Mouse (Mus musculus) kidney, embryonic 16.5 days (tissue): ENCODE results near the gene Nyap2. TPM values are rescaled to one million over a fixed set of nuclear protein-coding genes. Genes with fewer than 3 reads are reported as not detected.

ENCODE experiments used
- ATAC-seq: fragments of 200-750 bp; cut with Nextera tagmentation; 2 replicates; pipeline ENCODE4 v1.8.0; 2017; ENCODE audit warnings: moderate TSS enrichment; ENCODE audit not compliant: low FRiP score, low TSS enrichment
- H3K27ac ChIP-seq: fragments of 300-500 bp; sonication (generic); 2 replicates; pipeline ENCODE4 v1.5.1; 2014; ENCODE audit warnings: low read length
- H3K27me3 ChIP-seq: fragments of 300-500 bp; sonication (generic); 2 replicates; pipeline ENCODE4 v1.6.1; 2014; ENCODE audit warnings: low read length, control low read depth, mixed read lengths; ENCODE audit not compliant: insufficient read depth
- H3K36me3 ChIP-seq: fragments of 300-500 bp; sonication (generic); 2 replicates; pipeline ENCODE4 v1.6.1; 2014; ENCODE audit warnings: low read length, control low read depth, mixed read lengths; ENCODE audit not compliant: insufficient read depth
- H3K4me1 ChIP-seq: fragments of 300-500 bp; sonication (generic); 2 replicates; pipeline ENCODE4 v1.6.1; 2014; ENCODE audit warnings: low read length, control low read depth, mixed read lengths; ENCODE audit not compliant: insufficient read depth
- H3K4me2 ChIP-seq: fragments of 300-500 bp; sonication (generic); replicated peaks from 2 replicates; pipeline ENCODE4 v1.6.1; 2014; ENCODE audit warnings: low read depth, low read length
- H3K4me3 ChIP-seq: fragments of 300-500 bp; sonication (generic); 2 replicates; pipeline ENCODE4 v1.5.1; 2014; ENCODE audit warnings: mild to moderate bottlenecking, low read length
- H3K9ac ChIP-seq: fragments of 300-500 bp; sonication (generic); replicated peaks from 2 replicates; pipeline ENCODE4 v1.6.1; 2014; ENCODE audit warnings: low read length
- H3K9me3 ChIP-seq: fragments of 300-500 bp; sonication (generic); 2 replicates; pipeline ENCODE4 v1.6.1; 2016; ENCODE audit warnings: low read length, control low read depth
- WGBS: fragments of 180-500 bp; shearing (Covaris S2); extraction: QIAGEN DNeasy Blood & Tissue Kit; methylation state at CpG from one replicate; pipeline ENCODE4 v1.1.7; 2014; 5-methylcytosine and 5-hydroxymethylcytosine counted together
- polyA plus RNA-seq: library from polyadenylated mRNA; unstranded; fragments of >200 nt; fragmentation: Nextera tagmentation; extraction: Ambion mirVana; gene quantifications from 2 replicates; pipeline ENCODE4 v1.2.1, GENCODE M21; 2015

Gene Nyap2
- polyA plus RNA-seq, 1 experiment from 2014 or later: 0.05 TPM

GRCm38 (mm10) chr1:81250068-81250467 lies 173.3 kb downstream of the Nyap2 start:
- Histone ChIP-seq H3K4me1 (no peaks in the 10 kb centered on the region), H3K4me2 (no peak overlapping the region), H3K27ac (no peak overlapping the region), H3K36me3 (no peaks in the 10 kb centered on the region), H3K9ac (no peak overlapping the region), H3K4me3 (no peak overlapping the region), H3K9me3 (no peaks in the 10 kb centered on the region), H3K27me3 (no peaks in the 10 kb centered on the region)
- whole genome bisulfite sequencing: 85% methylated on average over 11 of the region's 11 CpGs
- ATAC-seq: no peak

GRCm38 (mm10) chr1:81266441-81266840 lies 189.7 kb downstream of the Nyap2 start:
- Histone ChIP-seq H3K36me3 (no peaks in the 10 kb centered on the region), H3K9me3 (no peaks in the 10 kb centered on the region), H3K9ac (no peak overlapping the region), H3K4me3 (no peak overlapping the region), H3K4me1 (no peaks in the 10 kb centered on the region), H3K4me2 (no peak overlapping the region), H3K27me3 (no peaks in the 10 kb centered on the region), H3K27ac (no peak overlapping the region)
- WGBS: 75% methylated on average over 3 of the region's 3 CpGs
- ATAC-seq: no peak

GRCm38 (mm10) chr1:81280978-81281377 lies 204.2 kb downstream of the Nyap2 start:
- Histone ChIP-seq H3K36me3 (no peaks in the 10 kb centered on the region), H3K27ac (no peak overlapping the region), H3K9ac (no peak overlapping the region), H3K27me3 (no peaks in the 10 kb centered on the region), H3K4me3 (no peak overlapping the region), H3K9me3 (no peaks in the 10 kb centered on the region), H3K4me2 (no peak overlapping the region), H3K4me1 (no peaks in the 10 kb centered on the region)
- 64% methylated on average over 9 of the region's 9 CpGs for WGBS
- ATAC-seq: no peak

- H3K27ac ChIP-seq: no peak overlapping the region
- H3K9ac ChIP-seq: no peak overlapping the region
- H3K4me2 ChIP-seq: no peak overlapping the region
- H3K27me3 ChIP-seq: no peaks in the 10 kb centered on the region
- no peak overlapping the region for H3K4me3 ChIP-seq
- peak; percentile 46; the same call in 1 of the 2 replicates for ATAC-seq
- H3K36me3 ChIP-seq: no peaks in the 10 kb centered on the region
- no peaks in the 10 kb centered on the region for H3K9me3 ChIP-seq
- 29% methylated on average over 3 of the region's 3 CpGs for WGBS
- H3K4me1 ChIP-seq: 0 out of 2 replicates have a peak, but pooled peaks cover 3% of the 10 kb centered on the region
Observed at GRCm38 (mm10) chr1:81285633-81286032, 208.9 kb downstream of the Nyap2 start.

- Histone ChIP-seq H3K4me1 (0 out of 2 replicates have a peak, but pooled peaks cover 3% of the 10 kb centered on the region), H3K4me2 (no peak overlapping the region), H3K27ac (no peak overlapping the region), H3K36me3 (no peaks in the 10 kb centered on the region), H3K4me3 (no peak overlapping the region), H3K27me3 (no peaks in the 10 kb centered on the region), H3K9me3 (no peaks in the 10 kb centered on the region), H3K9ac (no peak overlapping the region)
- peak; percentile 81; the same call in 1 of the 2 replicates for ATAC-seq
Observed at GRCm38 (mm10) chr1:81287088-81287487, 210.3 kb downstream of the Nyap2 start.

GRCm38 (mm10) chr1:81300735-81301134 lies 224.0 kb downstream of the Nyap2 start:
- Histone ChIP-seq H3K9me3 (no peaks in the 10 kb centered on the region), H3K36me3 (no peaks in the 10 kb centered on the region), H3K4me2 (no peak overlapping the region), H3K4me1 (no peaks in the 10 kb centered on the region), H3K27ac (no peak overlapping the region), H3K9ac (no peak overlapping the region), H3K4me3 (no peak overlapping the region), H3K27me3 (no peaks in the 10 kb centered on the region)
- WGBS: 46% methylated on average over 4 of the region's 4 CpGs
- ATAC-seq: no peak

GRCm38 (mm10) chr1:81301661-81302060 lies 224.9 kb downstream of the Nyap2 start:
- WGBS: 4% methylated on average over 2 of the region's 2 CpGs
- no peaks in the 10 kb centered on the region for H3K9me3 ChIP-seq
- H3K27me3 ChIP-seq: no peaks in the 10 kb centered on the region
- H3K4me3 ChIP-seq: no peak overlapping the region
- H3K27ac ChIP-seq: no peak overlapping the region
- no peak for ATAC-seq
- no peaks in the 10 kb centered on the region for H3K36me3 ChIP-seq
- no peak overlapping the region for H3K4me2 ChIP-seq
- no peak overlapping the region for H3K9ac ChIP-seq
- H3K4me1 ChIP-seq: no peaks in the 10 kb centered on the region

GRCm38 (mm10) chr1:81303389-81303788 lies 226.6 kb downstream of the Nyap2 start:
- ATAC-seq: no peak

GRCm38 (mm10) chr1:81307407-81307806 lies 230.7 kb downstream of the Nyap2 start:
- Histone ChIP-seq H3K9ac (no peak overlapping the region), H3K9me3 (no peaks in the 10 kb centered on the region), H3K27me3 (no peaks in the 10 kb centered on the region), H3K36me3 (no peaks in the 10 kb centered on the region), H3K4me1 (no peaks in the 10 kb centered on the region), H3K4me3 (no peak overlapping the region), H3K27ac (no peak overlapping the region), H3K4me2 (no peak overlapping the region)
- no peak for ATAC-seq

More at GRCm38 (mm10) chr1:81303389-81303788, 226.6 kb downstream of the Nyap2 start:
- WGBS: 67% methylated on average over 3 of the region's 3 CpGs
- H3K4me1 ChIP-seq: no peaks in the 10 kb centered on the region
- no peak overlapping the region for H3K4me3 ChIP-seq
- H3K4me2 ChIP-seq: no peak overlapping the region
- no peaks in the 10 kb centered on the region for H3K36me3 ChIP-seq
- no peak overlapping the region for H3K9ac ChIP-seq
- H3K27me3 ChIP-seq: no peaks in the 10 kb centered on the region
- no peaks in the 10 kb centered on the region for H3K9me3 ChIP-seq
- H3K27ac ChIP-seq: no peak overlapping the region

- no peaks in the 10 kb centered on the region for H3K27me3 ChIP-seq
- 65% methylated on average over 2 of the region's 2 CpGs for WGBS
- no peaks in the 10 kb centered on the region for H3K9me3 ChIP-seq
- H3K36me3 ChIP-seq: no peaks in the 10 kb centered on the region
- H3K4me3 ChIP-seq: no peak overlapping the region
- H3K4me2 ChIP-seq: no peak overlapping the region
- no peaks in the 10 kb centered on the region for H3K4me1 ChIP-seq
- ATAC-seq: no peak
- H3K27ac ChIP-seq: no peak overlapping the region
- no peak overlapping the region for H3K9ac ChIP-seq
Observed at GRCm38 (mm10) chr1:81307934-81308333, 231.2 kb downstream of the Nyap2 start.
